Mouse (Mus musculus): Measurements from ENCODE around the gene Adcy1.

Gene Adcy1

GRCm38 (mm10) chr11:7071617-7072016 is 8.3 kb downstream of the Adcy1 start:
- no peak for DNase-seq

GRCm38 (mm10) chr11:7073556-7073955 is 10.3 kb downstream of the Adcy1 start:
- no peak for DNase-seq

- no peak for DNase-seq
Measured at GRCm38 (mm10) chr11:7076510-7076909, 13.2 kb downstream of the Adcy1 start.

- no peak for DNase-seq
Measured at GRCm38 (mm10) chr11:7081893-7082292, 18.6 kb downstream of the Adcy1 start.

- no peak for DNase-seq
Measured at GRCm38 (mm10) chr11:7083911-7084310, 20.6 kb downstream of the Adcy1 start.

GRCm38 (mm10) chr11:7085184-7085583 is 21.9 kb downstream of the Adcy1 start:
- DNase-seq, result no peak

- DNase-seq, result no peak
Measured at GRCm38 (mm10) chr11:7091120-7091519, 27.8 kb downstream of the Adcy1 start.

- DNase-seq, result no peak
Measured at GRCm38 (mm10) chr11:7094844-7095243, 31.6 kb downstream of the Adcy1 start.

GRCm38 (mm10) chr11:7101674-7102073 is 38.4 kb downstream of the Adcy1 start:
- DNase-seq, result no peak

- no peak for DNase-seq
Measured at GRCm38 (mm10) chr11:7102256-7103194, 39.2 kb downstream of the Adcy1 start.

GRCm38 (mm10) chr11:7105337-7105736 is 42.0 kb downstream of the Adcy1 start:
- DNase-seq, result no peak

GRCm38 (mm10) chr11:7109131-7109530 is 45.8 kb downstream of the Adcy1 start:
- peak; percentile 55 for DNase-seq

- DNase-seq, result no peak
Measured at GRCm38 (mm10) chr11:7113046-7113445, 49.8 kb downstream of the Adcy1 start.

GRCm38 (mm10) chr11:7113687-7114086 is 50.4 kb downstream of the Adcy1 start:
- no peak for DNase-seq

- DNase-seq, result no peak
Measured at GRCm38 (mm10) chr11:7114312-7114711, 51.0 kb downstream of the Adcy1 start.

- no peak for DNase-seq
Measured at GRCm38 (mm10) chr11:7116647-7117046, 53.4 kb downstream of the Adcy1 start.

- DNase-seq, result peak; percentile 6
Measured at GRCm38 (mm10) chr11:7129319-7130051, 66.2 kb downstream of the Adcy1 start.

- peak; percentile 41 for DNase-seq
Measured at GRCm38 (mm10) chr11:7132736-7133387, 69.6 kb downstream of the Adcy1 start.

GRCm38 (mm10) chr11:7133736-7134135 is 70.4 kb downstream of the Adcy1 start:
- DNase-seq, result peak; percentile 4

- DNase-seq, result no peak
Measured at GRCm38 (mm10) chr11:7134319-7134718, 71.0 kb downstream of the Adcy1 start.

GRCm38 (mm10) chr11:7135301-7135700 is 72.0 kb downstream of the Adcy1 start:
- no peak for DNase-seq

- DNase-seq, result no peak
Measured at GRCm38 (mm10) chr11:7135763-7136162, 72.5 kb downstream of the Adcy1 start.

GRCm38 (mm10) chr11:7136246-7136855 is 73.1 kb downstream of the Adcy1 start:
- no peak for DNase-seq

Measured in cerebellum, adult 11 months (tissue).